Mouse (Mus musculus): Measurements from ENCODE around the gene BC025920.

- TF ChIP-seq POLR2A (IDR thresholded peaks at IDR 0.05; ENCODE audit: borderline replicate concordance, insufficient read depth, low read length) (no peak), CTCF (IDR thresholded peaks at IDR 0.05; ENCODE audit: borderline replicate concordance, insufficient read depth, low read depth, low read length) (no peak)
Observed at GRCm38 (mm10) chr10:81593223-81593622, 12.8 kb upstream of the BC025920 start.

All from cerebellum, adult 2 months (tissue).